Mouse (Mus musculus) kidney, postnatal 36 days (tissue): ENCODE data around the gene Ric1.
A peak's percentile ranks its signal among the peaks of the same experiment; 100 is the strongest.
"Not testable (repeated sequence)": the region's sequence is repeated elsewhere in the genome, so short reads cannot be mapped to it uniquely, and the experiment has no call there.

Experiments
- DNase-seq, 2 experiments: peaks; one replicate each; pipeline ENCODE4 v3.0.0; 2021 to 2022; ENCODE audit warnings: mixed read lengths in 2 of 2

Gene Ric1

DNA sequence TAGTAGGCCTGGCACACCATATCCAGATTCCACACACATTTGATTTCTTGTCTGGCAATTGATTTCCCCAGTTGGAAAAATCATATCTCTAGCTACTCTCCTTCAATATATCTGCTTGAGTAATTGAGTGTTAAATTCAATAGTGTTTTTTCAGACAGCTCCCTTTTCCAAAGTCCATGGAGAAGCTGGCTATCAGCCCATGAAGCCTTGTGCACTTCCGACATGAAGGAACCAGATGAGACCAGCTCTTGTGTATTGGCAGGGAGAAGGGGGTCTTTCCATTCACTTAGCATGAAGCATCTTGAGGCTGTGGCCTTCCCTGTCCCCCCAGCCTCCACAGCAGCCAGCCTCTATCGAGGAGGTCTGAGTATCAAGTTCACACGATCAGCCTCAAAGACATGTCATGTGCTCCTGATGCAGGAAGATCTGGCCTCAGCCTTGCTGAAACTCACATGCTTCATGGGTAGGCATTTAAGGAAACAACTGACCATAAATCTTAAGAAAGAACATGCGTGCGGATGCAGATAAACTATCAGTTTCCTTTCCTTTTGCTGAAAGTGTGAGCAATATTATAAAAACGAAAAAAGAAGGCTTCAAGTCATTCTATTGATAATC, 23.1 kb upstream of the Ric1 start:
- peak; percentile 33 to 48 for DNase-seq

DNA sequence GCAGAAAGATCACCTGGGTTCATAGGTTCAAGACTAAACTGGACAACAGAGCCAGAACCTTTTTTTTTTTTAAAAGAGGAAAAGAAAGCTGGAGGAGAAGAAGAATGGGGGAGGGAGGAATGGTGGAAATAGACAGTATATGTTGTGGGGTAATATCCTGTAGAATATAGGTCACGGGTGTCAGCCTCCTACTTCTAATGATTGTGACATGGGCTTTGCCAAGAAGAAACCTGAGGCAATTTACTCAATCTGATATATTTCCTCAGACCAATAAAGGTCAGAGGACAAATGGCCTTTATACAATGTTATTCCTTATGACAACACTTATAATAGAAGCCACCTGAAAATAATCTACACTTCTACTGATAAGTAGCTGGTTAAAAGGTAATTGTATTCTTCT, 21.7 kb upstream of the Ric1 start:
- DNase-seq = no peak

GRCm38 (mm10) chr19:29501106-29501505, 21.0 kb upstream of the Ric1 start:
- DNase-seq = peak in 1 of 2 experiments; percentile 68

DNA sequence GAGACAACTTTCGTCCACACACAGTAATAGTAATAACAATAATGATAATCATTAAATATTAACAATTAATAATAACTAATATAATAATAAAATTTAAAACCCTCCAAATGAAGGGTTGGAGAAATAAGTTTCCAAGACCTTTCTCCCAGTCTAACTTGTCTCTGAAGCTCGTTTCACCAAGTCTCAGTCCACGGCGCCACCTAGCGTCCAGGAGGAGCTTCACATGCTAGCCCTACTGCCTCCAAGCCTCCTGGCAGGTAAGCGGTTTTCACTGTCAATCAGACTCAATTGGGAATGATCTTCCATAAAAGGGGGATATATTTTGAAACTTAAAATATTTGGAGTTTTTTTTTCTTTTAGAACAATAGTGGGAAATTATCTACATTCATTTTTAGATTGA, 20.6 kb upstream of the Ric1 start:
- DNase-seq = peak; percentile 85 to 94

GRCm38 (mm10) chr19:29504131-29504530, 18.0 kb upstream of the Ric1 start:
- DNase-seq = no peak

DNA sequence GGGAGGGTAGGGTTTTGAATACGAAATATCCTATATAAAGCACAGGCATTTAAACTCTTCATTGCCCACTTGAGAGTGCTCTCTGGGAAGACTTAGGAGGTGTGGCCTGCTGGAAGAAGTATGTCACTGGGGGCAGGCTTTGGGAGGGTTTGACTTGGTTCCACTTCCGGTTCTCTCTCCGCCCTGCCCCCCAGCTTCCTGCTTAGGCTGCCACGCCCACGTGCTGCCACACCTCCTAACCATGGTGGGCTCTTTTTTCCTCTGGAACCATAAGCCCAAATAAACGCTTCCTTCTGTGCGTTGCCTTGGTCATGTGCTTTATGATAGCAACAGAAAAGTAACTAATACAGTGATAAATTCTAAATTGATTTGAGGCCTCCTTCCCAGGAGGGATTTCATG, 16.5 kb upstream of the Ric1 start:
- DNase-seq = peak in 1 of 2 experiments; percentile 40

GRCm38 (mm10) chr19:29508208-29508607, 13.9 kb upstream of the Ric1 start:
- no peak for DNase-seq

DNA sequence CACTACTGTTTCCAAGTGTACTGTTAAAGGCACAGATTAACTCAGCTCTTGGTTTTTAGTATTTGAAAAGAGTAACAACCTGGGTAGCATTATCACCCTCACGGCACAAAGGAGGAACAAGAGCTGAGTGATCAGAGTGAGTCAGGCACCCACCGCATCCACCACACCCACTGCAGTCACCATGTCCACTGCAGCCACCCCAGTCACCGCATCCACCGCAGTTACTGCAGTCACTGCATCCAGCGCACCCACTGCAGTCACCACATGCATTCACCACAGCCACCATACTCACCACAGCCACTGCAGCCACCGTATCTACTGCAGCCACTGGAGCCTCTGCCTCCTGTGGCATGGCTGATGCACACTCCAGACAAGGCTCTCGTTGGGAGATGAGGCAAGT, 12.2 kb upstream of the Ric1 start:
- no peak for DNase-seq

DNA sequence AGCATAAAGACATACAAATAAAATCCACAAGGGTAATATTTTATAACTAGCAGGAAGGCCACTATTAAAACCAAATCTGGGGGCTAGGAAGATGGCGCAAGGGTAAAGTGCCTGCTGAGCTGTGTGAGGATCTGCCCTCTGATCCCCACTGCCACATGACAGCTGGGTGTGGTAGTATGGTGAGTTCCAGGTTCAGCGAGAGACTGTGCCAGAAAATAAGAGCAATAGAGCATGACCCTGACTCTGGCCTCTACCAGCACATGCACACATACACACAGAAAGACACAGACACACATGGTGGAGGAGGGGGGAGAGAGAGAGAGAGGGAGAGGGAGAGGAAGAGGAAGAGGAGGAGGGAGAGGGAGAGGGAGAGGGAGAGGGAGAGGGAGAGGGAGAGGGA, 10.3 kb upstream of the Ric1 start:
- peak; percentile 72 to 77 for DNase-seq

DNA sequence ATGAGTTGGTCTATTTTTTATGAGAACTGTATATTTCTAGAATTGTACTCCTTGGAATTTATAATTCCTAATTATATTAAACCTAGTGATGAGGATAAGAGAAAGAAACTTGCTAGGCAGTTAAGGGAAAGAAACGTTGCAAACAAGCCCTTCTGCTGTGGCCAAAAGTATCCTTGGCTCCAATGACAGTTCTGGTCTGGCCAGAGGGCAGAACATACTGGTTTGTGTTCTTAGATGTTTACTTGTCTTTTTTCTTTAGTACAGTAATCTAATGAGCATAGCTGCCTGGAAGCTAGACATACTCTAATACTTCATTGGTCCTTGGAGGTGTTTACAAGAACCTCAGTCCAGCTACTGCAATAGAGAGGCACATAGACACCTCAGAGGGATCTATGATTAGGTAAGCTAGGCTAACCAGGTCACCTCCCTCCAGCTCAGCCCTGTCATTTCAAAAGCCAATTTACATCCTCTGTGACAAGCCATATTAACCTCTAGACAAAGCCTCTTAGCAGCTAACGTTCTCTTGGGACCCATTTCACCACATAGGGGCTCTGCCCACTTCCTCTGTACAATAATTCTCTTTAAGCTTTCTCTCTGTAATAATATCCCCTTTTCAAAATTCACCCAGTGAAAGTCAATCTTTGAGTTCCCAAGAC, 8.8 kb upstream of the Ric1 start:
- no peak for DNase-seq

GRCm38 (mm10) chr19:29514130-29514529, 8.0 kb upstream of the Ric1 start:
- no peak for DNase-seq

GRCm38 (mm10) chr19:29515386-29515785, 6.7 kb upstream of the Ric1 start:
- DNase-seq = no peak

GRCm38 (mm10) chr19:29515991-29516390, 6.1 kb upstream of the Ric1 start:
- DNase-seq = no peak

GRCm38 (mm10) chr19:29518409-29518808, 3.7 kb upstream of the Ric1 start:
- DNase-seq = no peak

GRCm38 (mm10) chr19:29518922-29519321, 3.2 kb upstream of the Ric1 start:
- no peak for DNase-seq

DNA sequence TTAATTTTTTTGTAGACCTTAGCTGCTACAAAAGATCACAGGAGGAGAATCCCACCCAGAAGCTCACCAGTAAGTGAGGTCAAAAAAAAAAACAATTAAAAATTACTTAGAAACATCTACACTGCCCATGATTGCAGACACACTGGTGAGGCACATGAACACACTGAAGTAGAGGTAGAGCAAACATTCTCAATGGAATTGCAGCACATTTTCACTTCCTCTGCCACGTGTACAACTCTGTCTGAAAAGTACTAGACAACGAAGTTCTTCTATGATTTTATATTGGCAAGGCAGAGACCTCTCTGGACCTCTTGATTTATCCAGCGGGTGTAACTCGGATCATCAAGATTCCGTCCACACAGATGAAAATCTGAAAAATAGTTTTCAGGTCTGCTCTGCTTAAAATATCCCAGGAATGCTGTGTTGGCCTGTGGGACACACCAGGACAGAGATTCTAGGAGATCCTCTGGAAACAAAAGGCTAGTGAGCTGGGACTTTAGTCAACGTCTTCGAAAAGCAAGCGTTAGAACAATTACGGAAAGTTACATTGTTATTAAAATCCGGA, 1.0 kb upstream of the Ric1 start:
- no peak for DNase-seq

GRCm38 (mm10) chr19:29522445-29523229, 555 bp downstream of the Ric1 start:
- peak; percentile 40 to 70 for DNase-seq

GRCm38 (mm10) chr19:29523230-29523582, 1.1 kb downstream of the Ric1 start:
- DNase-seq = peak in 1 of 2 experiments; percentile 26

- DNase-seq = no peak
These were observed 1.6 kb downstream of the Ric1 start for GRCm38 (mm10) chr19:29523701-29524100.

GRCm38 (mm10) chr19:29524614-29525013, 2.5 kb downstream of the Ric1 start:
- peak; percentile 59 to 79 for DNase-seq

DNA sequence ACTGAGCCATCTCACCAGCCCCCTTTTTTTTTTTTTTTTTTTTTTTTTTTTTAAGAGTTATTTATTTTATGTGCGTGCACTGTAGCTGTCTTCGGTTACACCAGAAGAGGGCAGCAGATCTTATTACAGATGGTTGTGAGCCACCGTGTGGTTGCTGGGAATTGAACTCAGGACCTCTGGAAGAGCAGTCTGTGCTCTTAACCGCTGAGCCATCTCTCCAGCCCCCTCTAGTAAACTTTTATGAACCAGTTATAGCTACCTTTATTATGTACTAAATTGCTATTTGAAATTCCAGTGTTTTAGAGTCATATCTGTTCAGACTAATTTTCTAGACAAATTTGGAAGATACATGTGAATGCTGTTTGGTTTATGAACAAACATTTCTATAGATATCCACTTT, 3.5 kb downstream of the Ric1 start:
- not testable (repeated sequence) for DNase-seq

DNA sequence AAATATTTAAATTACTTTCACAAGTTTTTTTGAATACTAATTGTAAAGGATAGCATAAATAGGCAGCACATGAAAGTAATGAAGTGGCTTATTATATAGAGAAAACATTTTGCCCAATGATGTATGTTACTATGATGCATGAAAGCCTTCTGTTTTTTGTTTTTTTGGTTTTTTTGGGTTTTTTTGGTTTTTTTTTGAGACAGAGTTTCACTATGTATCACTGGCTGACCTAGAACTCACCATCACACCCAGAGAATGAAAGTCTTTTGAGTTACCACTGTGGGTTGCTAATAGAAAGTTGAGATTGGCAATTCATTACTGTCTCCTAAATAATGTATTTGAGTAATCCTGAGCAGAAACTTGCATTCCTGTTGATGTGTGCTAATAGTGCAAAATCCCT, 4.8 kb downstream of the Ric1 start:
- no peak for DNase-seq

DNA sequence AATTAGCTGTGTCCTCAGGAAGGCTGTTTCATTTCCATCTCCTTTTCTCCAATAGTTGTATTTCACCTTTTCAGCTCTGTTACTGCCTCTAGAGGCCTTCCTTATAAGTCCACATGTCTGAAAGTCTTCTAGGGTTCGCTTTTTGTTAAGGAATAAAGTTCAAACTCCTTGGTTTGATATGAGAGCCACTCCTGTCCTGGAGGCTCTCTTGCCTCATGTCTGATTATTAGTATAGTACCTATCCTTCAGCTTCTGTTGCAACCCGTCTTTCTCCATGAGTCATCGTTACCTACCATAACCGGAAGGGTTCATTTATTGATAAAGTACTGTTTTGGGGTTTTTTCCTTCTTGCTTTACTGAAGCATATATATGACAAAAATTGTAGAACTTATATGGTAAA, 5.2 kb downstream of the Ric1 start:
- DNase-seq = no peak

GRCm38 (mm10) chr19:29528568-29528967, 6.5 kb downstream of the Ric1 start:
- DNase-seq = no peak
